Mouse (Mus musculus) hindbrain, embryonic 13.5 days (tissue): ENCODE data around the gene Cox6b1. TPM values are rescaled to one million over a fixed set of nuclear protein-coding genes. Genes with fewer than 3 reads are reported as not detected.

Experiments
- ATAC-seq: fragments of 200-750 bp; cut with Nextera tagmentation; 2 replicates; pipeline ENCODE4 v1.8.0; 2017; ENCODE audit warnings: moderate TSS enrichment; ENCODE audit not compliant: low FRiP score
- H3K27ac ChIP-seq: fragments of 300-500 bp; sonication (generic); 2 replicates; pipeline ENCODE4 v1.5.1; 2015; ENCODE audit warnings: inconsistent platforms, mild to moderate bottlenecking, moderate library complexity
- H3K27me3 ChIP-seq: fragments of 300-500 bp; sonication (generic); 2 replicates; pipeline ENCODE4 v1.6.1; 2015; ENCODE audit warnings: mild to moderate bottlenecking, inconsistent platforms
- H3K36me3 ChIP-seq: fragments of 300-500 bp; sonication (generic); 2 replicates; pipeline ENCODE4 v1.6.1; 2015; ENCODE audit warnings: mild to moderate bottlenecking, inconsistent platforms
- H3K4me1 ChIP-seq: fragments of 300-500 bp; sonication (generic); replicated peaks from 2 replicates; pipeline ENCODE4 v1.6.1; 2015; ENCODE audit warnings: inconsistent platforms
- H3K4me2 ChIP-seq: fragments of 300-500 bp; sonication (generic); 2 replicates; pipeline ENCODE4 v1.6.1; 2015; ENCODE audit warnings: inconsistent platforms, mild to moderate bottlenecking, moderate library complexity
- H3K4me3 ChIP-seq: fragments of 300-500 bp; sonication (generic); 2 replicates; pipeline ENCODE4 v1.5.1; 2015; ENCODE audit warnings: mild to moderate bottlenecking, inconsistent platforms
- H3K9ac ChIP-seq: fragments of 300-500 bp; sonication (generic); 2 replicates; pipeline ENCODE4 v1.6.1; 2015; ENCODE audit warnings: mild to moderate bottlenecking, inconsistent platforms
- H3K9me3 ChIP-seq: fragments of 300-500 bp; sonication (generic); 2 replicates; pipeline ENCODE4 v1.6.1; 2016; ENCODE audit warnings: inconsistent platforms
- WGBS: fragments of 180-500 bp; shearing (Covaris S2); methylation state at CpG from one replicate; pipeline ENCODE4 v1.1.7; 2015; 5-methylcytosine and 5-hydroxymethylcytosine counted together
- polyA plus RNA-seq: library from polyadenylated mRNA; unstranded; fragments of >200 nt; fragmentation: Nextera tagmentation; extraction: Ambion mirVana; gene quantifications from 2 replicates; pipeline ENCODE4 v1.2.1, GENCODE M21; 2015

Gene Cox6b1
- polyA plus RNA-seq: 1,107 TPM in 2 replicates

GRCm38 (mm10) chr7:30625530-30626384 lies at the start of gene Cox6b1:
TSS of gene Cox6b1 (minus strand) at chr7:30626151.
- H3K9me3 ChIP-seq: no peaks in the 10 kb centered on the region
- peaks cover 33% of the 10 kb centered on the region for H3K36me3 ChIP-seq
- H3K4me1 ChIP-seq: peaks cover 14% of the 10 kb centered on the region
- peak within 1 kb of the TSS; percentile 69 for H3K27ac ChIP-seq
- peak within 1 kb of the TSS; percentile 85 for H3K4me3 ChIP-seq
- H3K9ac ChIP-seq: peak within 1 kb of the TSS; percentile 85
- 2% methylated on average over 44 of the region's 44 CpGs for WGBS
- peak within 1 kb of the TSS; percentile 86 for H3K4me2 ChIP-seq
- ATAC-seq: peak; percentile 93
- peaks cover 25% of the 10 kb centered on the region for H3K27me3 ChIP-seq

- Histone ChIP-seq H3K9ac (no peak within 1 kb of the TSS), H3K4me1 (no peaks in the 10 kb centered on the region), H3K27me3 (peaks cover 8% of the 10 kb centered on the region; the same call in 1 of the 2 replicates), H3K4me2 (no peak within 1 kb of the TSS), H3K9me3 (no peaks in the 10 kb centered on the region), H3K27ac (no peak within 1 kb of the TSS), H3K36me3 (no peaks in the 10 kb centered on the region), H3K4me3 (no peak within 1 kb of the TSS)
- 76% methylated on average over 9 of the region's 9 CpGs for WGBS
- no peak for ATAC-seq
Observed at GRCm38 (mm10) chr7:30671480-30671879, 45.5 kb upstream of the Cox6b1 start, which contains the start of gene Pmis2. TSS of gene Pmis2 (minus strand) at chr7:30671605.

GRCm38 (mm10) chr7:30669229-30669628 lies 43.3 kb upstream of the Cox6b1 start:
- Histone ChIP-seq H3K4me1 (peaks cover 11% of the 10 kb centered on the region), H3K36me3 (no peaks in the 10 kb centered on the region), H3K4me2 (no peak overlapping the region), H3K9ac (no peak overlapping the region), H3K9me3 (no peaks in the 10 kb centered on the region), H3K27ac (no peak overlapping the region), H3K4me3 (no peak overlapping the region), H3K27me3 (peaks cover 4% of the 10 kb centered on the region; the same call in 1 of the 2 replicates)
- no peak for ATAC-seq
- WGBS: 41% methylated on average over 3 of the region's 3 CpGs

- H3K4me3 ChIP-seq: peak overlapping the region; percentile 63
- H3K4me2 ChIP-seq: peak overlapping the region; percentile 78
- H3K27me3 ChIP-seq: peaks cover 4% of the 10 kb centered on the region; the same call in 1 of the 2 replicates
- peaks cover 14% of the 10 kb centered on the region for H3K36me3 ChIP-seq
- H3K9ac ChIP-seq: peak overlapping the region; percentile 74
- H3K27ac ChIP-seq: peak overlapping the region; percentile 84
- 4% methylated on average over 11 of the region's 11 CpGs for WGBS
- no peaks in the 10 kb centered on the region for H3K9me3 ChIP-seq
- H3K4me1 ChIP-seq: peaks cover 14% of the 10 kb centered on the region
- ATAC-seq: peak; percentile 74
Observed at GRCm38 (mm10) chr7:30665321-30665720, 39.4 kb upstream of the Cox6b1 start.

GRCm38 (mm10) chr7:30664529-30665200 lies 38.7 kb upstream of the Cox6b1 start, which contains the start of gene Haus5:
TSS of gene Haus5 (minus strand) at chr7:30664994.
- Histone ChIP-seq H3K9me3 (no peaks in the 10 kb centered on the region), H3K9ac (peak within 1 kb of the TSS; percentile 74), H3K36me3 (peaks cover 20% of the 10 kb centered on the region), H3K27ac (peak within 1 kb of the TSS; percentile 84), H3K27me3 (peaks cover 4% of the 10 kb centered on the region; the same call in 1 of the 2 replicates), H3K4me3 (peak within 1 kb of the TSS; percentile 63), H3K4me1 (peaks cover 14% of the 10 kb centered on the region), H3K4me2 (peak within 1 kb of the TSS; percentile 78)
- WGBS: 1% methylated on average over 34 of the region's 34 CpGs
- peak; percentile 96 for ATAC-seq

- Histone ChIP-seq H3K9me3 (no peaks in the 10 kb centered on the region), H3K27me3 (no peaks in the 10 kb centered on the region), H3K4me1 (peaks cover 19% of the 10 kb centered on the region), H3K9ac (peak within 1 kb of the TSS; percentile 96), H3K4me3 (peak within 1 kb of the TSS; percentile 91), H3K36me3 (peaks cover 51% of the 10 kb centered on the region), H3K4me2 (peak within 1 kb of the TSS; percentile 92), H3K27ac (peak within 1 kb of the TSS; percentile 85)
- WGBS: 1% methylated on average over 59 of the region's 59 CpGs
- ATAC-seq: peak; percentile 99
Observed at GRCm38 (mm10) chr7:30649591-30650540, 23.9 kb upstream of the Cox6b1 start, which contains the start of gene Rbm42. TSS of gene Rbm42 (minus strand) at chr7:30650317.

- no peak for ATAC-seq
- Histone ChIP-seq H3K9me3 (no peaks in the 10 kb centered on the region), H3K4me1 (peaks cover 5% of the 10 kb centered on the region), H3K36me3 (peaks cover 44% of the 10 kb centered on the region), H3K9ac (no peak overlapping the region), H3K4me2 (no peak overlapping the region), H3K27ac (no peak overlapping the region), H3K27me3 (peaks cover 57% of the 10 kb centered on the region), H3K4me3 (no peak overlapping the region)
- WGBS: 21% methylated on average over 4 of the region's 4 CpGs
Observed at GRCm38 (mm10) chr7:30639083-30639482, 13.1 kb upstream of the Cox6b1 start.

- Histone ChIP-seq H3K27me3 (peaks cover 83% of the 10 kb centered on the region), H3K27ac (no peak overlapping the region), H3K9ac (no peak overlapping the region), H3K9me3 (no peaks in the 10 kb centered on the region), H3K36me3 (peaks cover 17% of the 10 kb centered on the region), H3K4me2 (no peak overlapping the region), H3K4me3 (no peak overlapping the region), H3K4me1 (peaks cover 5% of the 10 kb centered on the region)
- no peak for ATAC-seq
- 32% methylated on average over 11 of the region's 11 CpGs for WGBS
Observed at GRCm38 (mm10) chr7:30636395-30636794, 10.4 kb upstream of the Cox6b1 start.

GRCm38 (mm10) chr7:30635752-30636151 lies 9.8 kb upstream of the Cox6b1 start, which contains the start of gene Etv2:
TSS of gene Etv2 (minus strand) at chr7:30635852.
- WGBS: 2% methylated on average over 5 of the region's 5 CpGs
- H3K4me2 ChIP-seq: no peak within 1 kb of the TSS
- no peak within 1 kb of the TSS for H3K27ac ChIP-seq
- ATAC-seq: no peak
- no peak within 1 kb of the TSS for H3K9ac ChIP-seq
- peaks cover 11% of the 10 kb centered on the region for H3K36me3 ChIP-seq
- H3K27me3 ChIP-seq: peaks cover 89% of the 10 kb centered on the region
- peaks cover 5% of the 10 kb centered on the region for H3K4me1 ChIP-seq
- H3K9me3 ChIP-seq: no peaks in the 10 kb centered on the region
- peak within 1 kb of the TSS; percentile 22 for H3K4me3 ChIP-seq

- Histone ChIP-seq H3K4me1 (peaks cover 5% of the 10 kb centered on the region), H3K27ac (no peak overlapping the region), H3K9ac (no peak overlapping the region), H3K27me3 (peaks cover 94% of the 10 kb centered on the region), H3K9me3 (no peaks in the 10 kb centered on the region), H3K36me3 (no peaks in the 10 kb centered on the region), H3K4me2 (no peak overlapping the region), H3K4me3 (peak overlapping the region; percentile 22)
- ATAC-seq: no peak
- under 1% methylated on average over 20 of the region's 20 CpGs for WGBS
Observed at GRCm38 (mm10) chr7:30634621-30635020, 8.7 kb upstream of the Cox6b1 start.

GRCm38 (mm10) chr7:30633762-30634412 lies 7.9 kb upstream of the Cox6b1 start:
- Histone ChIP-seq H3K36me3 (no peaks in the 10 kb centered on the region), H3K9me3 (no peaks in the 10 kb centered on the region), H3K9ac (no peak overlapping the region), H3K4me3 (0 out of 2 replicates have a peak overlapping the region, but pooled peaks have one; percentile 1), H3K27ac (no peak overlapping the region), H3K27me3 (peaks cover 97% of the 10 kb centered on the region), H3K4me1 (peaks cover 5% of the 10 kb centered on the region), H3K4me2 (no peak overlapping the region)
- 6% methylated on average over 27 of the region's 27 CpGs for WGBS
- no peak for ATAC-seq
